ENCODE assay signal across 28 mouse cellular contexts in genomic region chr11:113512976-113513375, GRCm38 (mm10).
DNase-seq lines count a peak whose midpoint lies in the region; ATAC-seq lines count a peak whose summit lies in the region.
"Had no signal": no experiment of that assay in that cellular context is flagged by ENCODE, and none has a peak within 500 bp of the region (broad histone marks: within the 10 kb centered on the region; RNA-seq: fewer than 3 reads in every experiment).

No protein-coding gene starts in this region.

- H3K4me1 ChIP-seq in heart, embryonic 10.5 days: peaks cover 51% of the 10 kb centered on the region
- H3K4me1 ChIP-seq in kidney, embryonic 15.5 days: peaks cover 9% of the 10 kb centered on the region
- peaks cover 60% of the 10 kb centered on the region for H3K4me1 ChIP-seq in neural tube, embryonic 13.5 days (replicated peaks)
- peaks cover 42% of the 10 kb centered on the region for H3K4me1 ChIP-seq in neural tube, embryonic 15.5 days

- WGBS in heart, embryonic 10.5 days: 88% methylated on average over 10 of the region's 10 CpGs
- 45% methylated on average over 10 of the region's 10 CpGs for WGBS in kidney, embryonic 15.5 days
- WGBS in neural tube, embryonic 13.5 days: 69% methylated on average over 10 of the region's 10 CpGs
- WGBS in neural tube, embryonic 15.5 days: 58% methylated on average over 10 of the region's 10 CpGs

- no peaks in the 10 kb centered on the region for H3K36me3 ChIP-seq in heart, embryonic 10.5 days
- no peaks in the 10 kb centered on the region for H3K36me3 ChIP-seq in kidney, embryonic 15.5 days
- no peaks in the 10 kb centered on the region for H3K36me3 ChIP-seq in neural tube, embryonic 13.5 days
- H3K36me3 ChIP-seq in neural tube, embryonic 15.5 days: no peaks in the 10 kb centered on the region
- H3K36me3 ChIP-seq: embryonic facial prominence, embryonic 10.5 days; embryonic facial prominence, embryonic 15.5 days; heart, embryonic 13.5 days; limb, embryonic 10.5 days; limb, embryonic 15.5 days; liver, embryonic 13.5 days; midbrain, embryonic 15.5 days had no signal

- H3K4me3 ChIP-seq in heart, embryonic 10.5 days: no peak overlapping the region
- no peak overlapping the region for H3K4me3 ChIP-seq in kidney, embryonic 15.5 days (replicated peaks)
- H3K4me3 ChIP-seq in neural tube, embryonic 13.5 days: no peak overlapping the region
- H3K4me3 ChIP-seq in neural tube, embryonic 15.5 days (replicated peaks): no peak overlapping the region
- H3K4me3 ChIP-seq: embryonic facial prominence, embryonic 10.5 days; embryonic facial prominence, embryonic 15.5 days; heart, embryonic 13.5 days; limb, embryonic 10.5 days; limb, embryonic 15.5 days; liver, embryonic 13.5 days; megakaryocyte, embryonic 14.5 days; midbrain, embryonic 15.5 days had no signal

- peak overlapping the region; percentile 64; the same call in 1 of the 2 replicates for H3K27ac ChIP-seq in heart, embryonic 10.5 days
- peak overlapping the region; percentile 52; the same call in 1 of the 2 replicates for H3K27ac ChIP-seq in kidney, embryonic 15.5 days
- H3K27ac ChIP-seq in neural tube, embryonic 13.5 days (replicated peaks): 0 out of 2 replicates have a peak overlapping the region, but pooled peaks have one; percentile 28
- no peak overlapping the region for H3K27ac ChIP-seq in neural tube, embryonic 15.5 days (replicated peaks)
- H3K27ac ChIP-seq: embryonic facial prominence, embryonic 10.5 days; embryonic facial prominence, embryonic 15.5 days; heart, embryonic 13.5 days; limb, embryonic 10.5 days; limb, embryonic 15.5 days; midbrain, embryonic 15.5 days had no signal

- peak; percentile 35 for ATAC-seq in kidney, embryonic 15.5 days (replicated peaks; ENCODE audit: low FRiP score)
- ATAC-seq in neural tube, embryonic 13.5 days (ENCODE audit: low read depth): no peak
- ATAC-seq in neural tube, embryonic 15.5 days (ENCODE audit: low FRiP score): no peak
- ATAC-seq: CD4-positive, CD25-positive, alpha-beta regulatory T cell, adult 4 months; lung, postnatal 0 days; midbrain, embryonic 15.5 days had no signal

- no peaks in the 10 kb centered on the region for H3K27me3 ChIP-seq in heart, embryonic 10.5 days (ENCODE audit: insufficient read depth, poor library complexity, severe bottlenecking)
- H3K27me3 ChIP-seq in kidney, embryonic 15.5 days: no peaks in the 10 kb centered on the region
- H3K27me3 ChIP-seq in neural tube, embryonic 13.5 days: no peaks in the 10 kb centered on the region
- H3K27me3 ChIP-seq in neural tube, embryonic 15.5 days (replicated peaks): no peaks in the 10 kb centered on the region
- H3K27me3 ChIP-seq: embryonic facial prominence, embryonic 15.5 days; heart, embryonic 13.5 days; limb, embryonic 15.5 days; liver, embryonic 13.5 days; megakaryocyte, embryonic 14.5 days; midbrain, embryonic 15.5 days had no signal

- no peak for DNase-seq in heart, embryonic 10.5 days (ENCODE audit: low spot score)
- no peak for DNase-seq in heart, adult 11 months
- no peak for DNase-seq in kidney, adult 8-10 months
- no peak for DNase-seq in left cerebral cortex, adult 8-10 months (ENCODE audit: low spot score in 2 of 2)
- DNase-seq: cerebellum, adult 8-10 months; cerebellum, postnatal 25 days; gastrocnemius, postnatal 25 days; heart, adult 18-20 months; heart, postnatal 10 days; kidney, adult 18-20 months; layer of hippocampus, postnatal 36 days; lung, adult 18-20 months; lung, postnatal 4 days; thymus, adult 2 months; thymus, postnatal 36 days had no signal

- no peak overlapping the region for H3K4me2 ChIP-seq in kidney, embryonic 15.5 days
- H3K4me2 ChIP-seq in neural tube, embryonic 13.5 days: no peak overlapping the region
- H3K4me2 ChIP-seq in neural tube, embryonic 15.5 days: no peak overlapping the region
- H3K4me2 ChIP-seq: embryonic facial prominence, embryonic 15.5 days; limb, embryonic 15.5 days; liver, embryonic 13.5 days; midbrain, embryonic 15.5 days had no signal

- H3K9me3 ChIP-seq in heart, embryonic 10.5 days: no peaks in the 10 kb centered on the region
- H3K9me3 ChIP-seq in kidney, embryonic 15.5 days (replicated peaks): no peaks in the 10 kb centered on the region
- H3K9me3 ChIP-seq in neural tube, embryonic 13.5 days: no peaks in the 10 kb centered on the region
- no peaks in the 10 kb centered on the region for H3K9me3 ChIP-seq in neural tube, embryonic 15.5 days (replicated peaks)
- H3K9me3 ChIP-seq: embryonic facial prominence, embryonic 10.5 days; embryonic facial prominence, embryonic 15.5 days; heart, embryonic 13.5 days; limb, embryonic 10.5 days; limb, embryonic 15.5 days; liver, embryonic 13.5 days; midbrain, embryonic 15.5 days had no signal

- no peak overlapping the region for H3K9ac ChIP-seq in kidney, embryonic 15.5 days
- H3K9ac ChIP-seq in neural tube, embryonic 13.5 days: no peak overlapping the region
- no peak overlapping the region for H3K9ac ChIP-seq in neural tube, embryonic 15.5 days (replicated peaks)
- H3K9ac ChIP-seq: embryonic facial prominence, embryonic 15.5 days; heart, embryonic 13.5 days; limb, embryonic 15.5 days; liver, embryonic 13.5 days; midbrain, embryonic 15.5 days had no signal
